Mouse (Mus musculus): Measurements from ENCODE around the gene Lrrc4.

GRCm38 (mm10) chr6:28857198-28858180 is 25.9 kb upstream of the Lrrc4 start:
- TF ChIP-seq CTCF (IDR thresholded peaks at IDR 0.05; ENCODE audit: insufficient read depth, low read depth, low read length) (no peak), POLR2A (IDR thresholded peaks at IDR 0.05; ENCODE audit: insufficient read depth, low read depth, low read length) (no peak)
